Mouse (Mus musculus): ENCODE data around the gene Nab1.

DNA sequence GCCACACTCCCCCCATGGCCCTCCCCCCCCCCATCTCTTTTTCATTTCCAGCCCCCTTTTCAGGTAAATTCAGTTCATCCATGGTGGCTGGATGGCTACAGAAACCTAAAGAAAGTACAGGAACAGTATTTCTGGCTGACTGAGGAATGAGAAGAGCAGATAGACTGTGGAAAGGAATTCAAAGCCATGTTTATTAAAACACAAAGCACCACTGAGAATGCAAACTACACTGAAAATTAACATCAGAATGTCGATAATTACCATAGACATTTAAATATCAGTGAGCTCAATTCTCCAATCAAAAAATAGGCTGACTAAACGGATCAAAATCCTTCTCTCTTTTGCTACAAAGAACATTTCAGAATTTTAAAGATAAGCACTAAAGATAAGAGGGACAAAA lies 27.2 kb upstream of the Nab1 start:
- TF ChIP-seq CTCF (IDR thresholded peaks at IDR 0.05; ENCODE audit: control insufficient read depth, insufficient read depth, low read length) (no peak), POLR2A (IDR thresholded peaks at IDR 0.05; ENCODE audit: borderline replicate concordance, control insufficient read depth, low read depth, low read length) (no peak)
